Mouse (Mus musculus) liver, adult 2 months (tissue): ENCODE results near the gene Tmem121.

Source experiments
- CTCF ChIP-seq: fragments of 200-500 bp; IDR thresholded peaks from 2 replicates; pipeline ENCODE4 v1.5.1; 2011; ENCODE audit warnings: low read depth, low read length, control low read depth
- POLR2A ChIP-seq: fragments of 200-500 bp; IDR thresholded peaks from 2 replicates; pipeline ENCODE4 v1.6.1; 2011; ENCODE audit warnings: low read length, control low read depth; ENCODE audit not compliant: insufficient read depth; ENCODE audit errors: extremely low read depth

DNA sequence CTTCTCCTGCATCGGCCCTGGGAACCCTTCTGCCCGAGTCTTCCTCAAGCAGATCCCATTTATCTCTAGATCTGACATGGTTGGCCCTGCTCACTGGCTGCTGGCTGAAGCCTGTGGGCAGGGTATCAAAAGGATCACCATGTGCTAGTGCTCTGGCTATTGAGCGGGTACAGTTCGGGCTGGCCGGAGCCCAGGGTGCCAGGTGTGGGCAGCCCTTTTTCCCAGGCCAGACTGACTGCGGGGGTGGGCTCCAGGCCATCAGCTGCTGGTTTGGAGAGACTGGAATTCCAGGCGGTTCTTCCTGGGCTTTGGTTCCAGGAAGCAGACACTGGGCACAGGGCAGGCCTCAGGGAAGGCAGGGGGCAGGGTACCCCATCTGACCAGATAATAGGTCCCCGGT, 38.2 kb upstream of the Tmem121 start:
- TF ChIP-seq CTCF = no peak
- no peak for TF ChIP-seq POLR2A
